Mouse (Mus musculus) gastrocnemius, adult 2 months (tissue): Measurements from ENCODE around the gene Zcchc14. TPM values are rescaled to one million over a fixed set of nuclear protein-coding genes. Genes with fewer than 3 reads are reported as not detected.

ENCODE experiments used
- DNase-seq: peaks from one replicate; pipeline ENCODE4 v3.0.0; 2022
- H3K27ac ChIP-seq: fragments of 200-600 bp; 2 replicates; pipeline ENCODE4 v1.8.1; 2022; ENCODE audit warnings: mild to moderate bottlenecking
- H3K4me3 ChIP-seq: fragments of 200-600 bp; 2 replicates; pipeline ENCODE4 v1.8.1; 2022; ENCODE audit warnings: mild to moderate bottlenecking, moderate library complexity
- CTCF ChIP-seq: fragments of 200-600 bp; IDR thresholded peaks from 2 replicates; pipeline ENCODE4 v1.8.1; 2022; ENCODE audit warnings: antibody characterized with exemption, mild to moderate bottlenecking, moderate library complexity
- intact Hi-C: fragments of 180-260 bp; cut with DNase I; formaldehyde crosslinking; loops from one replicate; pipeline ENCODE4 v1.15.1; 2025
- total RNA-seq, 2 experiments: library from RNA; stranded (reverse); gene quantifications; 2 replicates each; pipeline ENCODE4 v1.2.3; 2021

The Zcchc14 gene
- total RNA-seq, 2 experiments from 2014 or later, result 18.8 to 22.3 TPM

DNA sequence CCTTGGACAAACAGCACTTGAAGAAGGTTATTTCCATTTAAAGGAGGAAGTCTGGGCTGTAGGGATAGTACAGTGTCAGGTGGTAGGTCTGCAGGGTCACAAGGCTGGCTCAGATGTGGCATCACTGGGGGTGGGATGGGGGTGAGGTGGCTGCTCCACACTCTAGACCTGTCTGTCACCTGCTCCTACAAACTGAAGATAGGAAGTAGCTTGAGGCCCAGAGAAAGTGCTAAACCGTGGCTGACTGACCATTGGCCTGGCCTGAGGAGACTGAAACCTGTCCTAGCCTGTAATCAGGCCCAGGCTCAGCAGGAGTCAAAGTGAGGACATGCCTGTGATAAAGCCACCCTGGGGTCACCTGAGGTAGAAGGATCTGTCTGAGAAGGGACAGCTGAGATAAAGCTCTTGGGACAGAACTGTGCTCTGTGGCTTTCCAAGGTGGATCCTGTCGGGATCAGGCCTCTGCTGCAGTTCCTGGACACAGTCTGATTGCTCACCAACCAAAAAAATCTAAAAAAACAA, 63.4 kb downstream of the Zcchc14 start:
- intact Hi-C loops, result no loop called here
- no peak overlapping the region for H3K4me3 ChIP-seq
- peak overlapping the region; percentile 100; the same call in 1 of the 2 replicates for H3K27ac ChIP-seq
- DNase-seq, result no peak
- TF ChIP-seq CTCF, result no peak

DNA sequence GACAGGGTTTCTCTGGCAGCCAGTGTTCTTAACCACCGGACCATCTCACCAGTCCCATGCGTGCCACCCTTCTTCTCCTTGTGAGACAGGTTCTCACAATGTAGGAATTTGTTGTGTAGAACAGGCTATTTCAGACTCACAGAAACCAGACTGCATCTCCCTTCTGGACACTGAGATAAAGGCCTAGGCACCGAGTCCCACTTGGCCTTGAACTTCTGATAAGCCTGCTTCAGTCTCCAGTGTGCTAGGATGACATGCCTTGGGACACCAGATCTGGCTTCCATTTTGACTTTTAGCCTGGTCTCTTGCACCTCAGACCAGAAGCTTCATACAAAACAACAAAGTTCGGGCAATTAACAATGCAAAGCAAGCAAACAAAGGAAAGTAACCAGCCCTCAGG, 64.0 kb downstream of the Zcchc14 start:
- no peak for DNase-seq
- no peak for TF ChIP-seq CTCF
- intact Hi-C loops, result no loop called here
- H3K27ac ChIP-seq, result no peak overlapping the region
- no peak overlapping the region for H3K4me3 ChIP-seq

DNA sequence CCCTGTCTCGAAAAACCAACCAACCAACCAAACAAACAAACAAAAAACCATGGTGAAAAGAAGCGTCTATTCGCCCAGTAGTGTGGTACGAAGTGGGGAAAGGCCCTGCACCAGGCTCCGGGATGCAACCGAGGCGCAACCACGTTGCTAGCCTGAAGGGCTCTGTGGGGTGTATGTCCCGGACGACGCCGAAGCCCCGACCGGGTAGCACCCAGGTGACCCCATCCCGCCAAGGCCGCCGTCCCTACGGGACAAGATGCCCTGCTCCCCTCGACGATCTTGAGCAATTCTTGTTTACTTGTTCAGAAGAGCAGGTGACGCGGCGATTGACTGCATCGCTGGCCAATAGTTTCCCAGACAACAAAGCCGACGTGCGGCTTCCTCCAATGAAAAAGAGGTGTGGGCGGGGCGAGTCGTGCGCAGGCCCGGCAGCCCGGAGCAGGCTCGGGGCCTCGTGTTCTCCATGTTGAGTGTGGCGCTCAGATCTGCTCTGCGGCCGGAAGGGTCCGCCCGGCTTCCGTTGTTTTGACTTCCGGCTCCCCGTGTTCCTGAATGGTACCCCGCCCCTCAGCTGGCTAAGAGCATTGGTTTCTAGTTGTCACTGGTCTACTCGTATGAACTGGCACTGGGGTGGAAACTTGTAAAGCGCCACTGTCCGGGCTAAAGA, 67.4 kb downstream of the Zcchc14 start:
- H3K27ac ChIP-seq, result peak overlapping the region; percentile 99
- TF ChIP-seq CTCF, result no peak
- peak; percentile 100 for DNase-seq
- intact Hi-C loops, result no loop called here
- peak overlapping the region; percentile 88 for H3K4me3 ChIP-seq

DNA sequence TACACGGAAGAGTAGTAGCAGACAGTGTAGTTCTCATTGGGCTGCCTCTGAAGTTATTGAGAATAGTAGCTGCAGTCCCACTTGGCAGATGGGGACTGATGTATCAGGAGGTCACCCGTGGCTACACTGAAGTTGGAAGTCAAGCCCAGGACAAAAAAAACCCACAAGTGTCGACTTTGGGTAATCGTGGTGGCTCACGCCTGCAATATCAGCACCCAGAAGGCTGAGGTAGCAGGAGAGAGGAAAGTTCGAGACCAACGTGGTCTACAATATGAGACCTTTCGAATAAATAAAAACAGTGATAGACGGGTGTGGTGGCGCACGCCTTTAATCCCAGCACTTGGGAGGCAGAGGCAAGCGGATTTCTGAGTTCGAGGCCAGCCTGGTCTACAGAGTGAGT, 68.0 kb downstream of the Zcchc14 start:
- TF ChIP-seq CTCF, result no peak
- peak overlapping the region; percentile 88 for H3K4me3 ChIP-seq
- no peak for DNase-seq
- intact Hi-C loops, result no loop called here
- H3K27ac ChIP-seq, result peak overlapping the region; percentile 99

DNA sequence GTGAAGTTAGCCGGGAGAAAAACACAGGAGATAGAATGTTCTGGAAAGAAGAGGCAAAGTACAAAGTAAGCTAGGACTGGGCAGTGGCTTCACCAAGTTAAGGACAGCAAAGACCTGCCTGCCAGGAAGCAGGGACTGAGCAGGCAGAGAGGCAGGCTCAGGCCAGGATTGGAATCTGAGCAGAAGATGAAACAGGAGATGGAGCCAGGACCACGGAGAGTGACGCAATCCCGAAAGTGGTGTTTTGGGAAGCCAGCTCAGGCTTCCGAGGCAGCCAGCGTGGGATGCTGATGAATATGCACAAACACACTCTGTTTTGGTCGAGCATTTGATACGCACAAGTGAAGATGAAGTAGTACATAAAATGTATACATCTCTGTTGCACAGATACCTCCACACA, 69.0 kb downstream of the Zcchc14 start:
- intact Hi-C loops, result loop anchor here (2.0 kb wide), 1 partner anchor 21 kb away; no protein-coding TSS in a partner anchor
- no peak overlapping the region for H3K4me3 ChIP-seq
- no peak for TF ChIP-seq CTCF
- DNase-seq, result peak; percentile 87
- peak overlapping the region; percentile 99 for H3K27ac ChIP-seq

DNA sequence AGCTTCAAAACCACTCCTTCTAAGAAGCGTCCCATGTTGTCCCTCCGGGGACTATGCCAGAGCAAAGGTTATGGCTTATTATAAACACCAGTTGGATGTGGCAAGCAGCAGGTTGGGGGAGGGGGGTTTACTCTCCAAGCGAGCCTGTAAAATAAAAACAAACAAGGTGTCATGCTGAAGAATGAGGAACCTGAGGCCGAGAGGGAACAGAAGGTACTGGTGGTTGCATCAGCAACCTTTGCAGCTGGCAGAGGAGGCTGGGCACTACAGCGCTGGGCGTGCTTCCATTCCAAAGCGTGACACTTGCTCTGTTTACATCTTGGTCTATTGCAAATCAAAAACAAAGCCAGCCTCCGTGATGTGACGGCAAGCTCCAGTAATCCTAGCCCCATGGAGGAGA, 72.2 kb downstream of the Zcchc14 start:
- DNase-seq, result peak; percentile 70
- no peak for TF ChIP-seq CTCF
- Histone ChIP-seq H3K4me3 (no peak overlapping the region), H3K27ac (peak overlapping the region; percentile 99)
- intact Hi-C loops, result loop anchor here (2.0 kb wide), 1 partner anchor 30 kb away; no protein-coding TSS in a partner anchor

DNA sequence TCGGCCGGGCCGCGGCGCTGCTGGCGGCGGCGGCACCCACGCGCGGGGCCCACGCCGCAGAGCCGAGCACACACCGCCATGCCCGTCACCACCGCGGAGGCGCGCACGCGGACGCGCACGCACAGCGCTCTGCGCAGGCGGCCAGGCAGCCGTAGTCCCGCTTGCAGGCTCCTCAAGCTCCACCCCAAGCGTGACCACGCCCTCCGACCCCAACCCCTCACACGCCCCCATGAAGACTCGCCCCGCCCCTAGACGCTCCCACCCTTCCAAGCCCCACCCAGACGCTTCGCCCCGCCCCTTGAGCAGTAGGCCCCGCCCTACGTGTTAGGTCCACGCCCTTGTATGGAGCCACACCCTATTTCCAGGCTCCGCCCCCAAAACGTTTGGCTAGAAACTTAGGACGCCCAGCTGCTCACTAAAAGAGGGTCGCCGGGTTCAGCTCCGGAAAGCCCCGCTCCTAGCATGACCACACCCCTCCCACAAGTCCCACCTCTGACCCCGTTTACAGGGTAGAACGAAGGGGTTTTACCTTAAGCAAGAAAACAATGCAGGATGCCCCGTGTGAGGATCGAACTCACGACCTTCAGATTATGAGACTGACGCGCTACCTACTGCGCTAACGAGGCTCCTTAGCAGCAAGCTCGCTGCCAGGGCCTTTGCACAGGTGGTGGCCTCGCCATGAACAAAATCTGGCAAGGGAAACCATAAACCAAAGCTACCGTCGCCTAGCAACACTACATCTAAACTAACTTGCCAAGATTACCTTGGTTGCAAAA, 73.8 kb downstream of the Zcchc14 start, which contains the start of gene Fbxo31:
Fbxo31 (minus strand) TSS at position 131 of the 776 bp plus-strand sequence.
- peak; percentile 98 for DNase-seq
- Histone ChIP-seq H3K4me3 (peak within 1 kb of the TSS; percentile 78), H3K27ac (peak within 1 kb of the TSS; percentile 99)
- intact Hi-C loops, result no loop called here
- no peak for TF ChIP-seq CTCF

DNA sequence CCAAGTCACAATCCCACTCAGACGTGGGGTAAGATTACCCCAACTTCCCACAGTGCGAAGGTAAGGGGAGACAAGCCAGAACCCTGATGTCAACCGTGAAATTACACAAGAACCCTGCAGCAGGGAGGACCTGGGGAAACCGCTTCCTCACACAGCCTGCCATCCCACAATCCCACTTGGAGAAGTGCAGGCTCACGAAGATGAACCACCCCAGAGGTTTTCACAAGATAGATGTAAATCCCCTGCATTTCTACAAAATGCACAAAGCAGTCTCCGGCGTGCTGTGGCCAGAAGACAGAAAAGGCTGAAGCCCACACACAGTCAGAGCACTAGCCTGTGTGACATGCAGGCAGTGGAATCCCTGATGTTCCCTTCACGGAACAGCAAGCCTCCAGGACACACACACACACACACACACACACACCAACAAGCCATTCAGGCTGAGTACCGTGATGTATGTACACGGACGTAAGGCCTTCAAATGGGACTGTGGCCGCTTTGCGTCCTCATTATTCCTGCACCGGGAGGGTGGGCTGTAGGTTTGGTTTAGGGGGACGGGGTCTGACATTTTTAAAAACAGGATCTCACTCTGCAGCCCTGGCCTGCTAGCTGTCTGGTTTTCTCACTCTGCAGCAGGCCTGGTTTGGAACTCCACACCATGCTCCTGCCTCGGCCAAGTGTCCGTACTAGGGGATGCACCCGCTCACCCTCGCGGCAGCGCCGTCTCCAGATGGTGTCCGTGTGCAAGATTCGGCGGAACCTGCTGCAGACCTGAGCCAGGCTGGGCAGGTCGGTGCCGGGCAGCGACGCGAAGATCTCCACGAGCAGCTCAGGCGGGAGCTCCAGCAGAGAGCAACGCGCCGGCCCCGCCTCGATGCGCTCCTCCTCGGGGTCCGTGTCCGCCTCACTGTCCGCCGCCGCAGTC, 74.7 kb downstream of the Zcchc14 start:
- intact Hi-C loops, result no loop called here
- H3K4me3 ChIP-seq, result peak overlapping the region; percentile 78
- H3K27ac ChIP-seq, result peak overlapping the region; percentile 99
- TF ChIP-seq CTCF, result no peak
- DNase-seq, result no peak

DNA sequence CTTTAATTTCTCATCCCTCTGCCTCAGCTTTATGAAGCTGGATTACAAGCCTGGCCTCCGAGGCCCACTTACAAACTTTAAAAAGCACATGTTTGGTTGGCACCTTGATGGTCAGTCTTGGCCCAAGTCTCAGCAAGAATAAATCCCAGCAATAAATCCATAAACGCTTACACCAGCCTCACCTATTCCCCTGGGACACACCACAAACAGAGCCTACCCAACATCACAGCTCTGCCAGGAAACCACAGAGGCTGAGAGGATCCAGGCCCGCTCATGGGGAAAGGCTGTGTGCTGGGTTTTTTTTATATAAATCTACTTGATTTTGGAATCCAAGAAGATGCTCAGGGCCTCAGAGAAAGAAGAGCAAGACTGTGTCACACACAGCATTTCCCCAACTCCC, 77.0 kb downstream of the Zcchc14 start:
- intact Hi-C loops, result no loop called here
- no peak for TF ChIP-seq CTCF
- H3K4me3 ChIP-seq, result peak overlapping the region; percentile 24
- no peak for DNase-seq
- H3K27ac ChIP-seq, result peak overlapping the region; percentile 99

DNA sequence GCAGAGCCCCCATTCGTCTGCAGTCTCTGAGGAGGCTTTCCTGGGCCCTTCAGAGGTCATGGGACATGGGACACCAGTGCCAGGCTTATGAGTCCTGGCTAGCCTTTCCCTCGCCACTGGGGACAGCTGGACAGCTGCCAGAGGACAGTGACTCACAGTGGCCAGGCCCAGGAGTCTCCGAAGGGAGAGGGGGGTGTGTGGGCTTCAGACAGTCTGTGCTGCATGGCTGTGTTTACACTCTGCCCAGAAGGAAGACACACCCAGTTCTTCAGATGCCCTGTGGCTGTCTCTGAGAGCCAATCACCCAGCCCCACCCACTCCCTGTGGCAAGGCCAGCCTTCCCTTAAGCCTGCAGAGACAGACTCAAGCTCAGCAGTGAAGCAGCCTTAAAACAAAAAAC, 79.4 kb downstream of the Zcchc14 start:
- intact Hi-C loops, result no loop called here
- H3K27ac ChIP-seq, result peak overlapping the region; percentile 99
- peak; percentile 91 for DNase-seq
- H3K4me3 ChIP-seq, result peak overlapping the region; percentile 26; the same call in 1 of the 2 replicates
- TF ChIP-seq CTCF, result 0 out of 2 replicates have a peak, but pooled peaks have one; percentile 6

DNA sequence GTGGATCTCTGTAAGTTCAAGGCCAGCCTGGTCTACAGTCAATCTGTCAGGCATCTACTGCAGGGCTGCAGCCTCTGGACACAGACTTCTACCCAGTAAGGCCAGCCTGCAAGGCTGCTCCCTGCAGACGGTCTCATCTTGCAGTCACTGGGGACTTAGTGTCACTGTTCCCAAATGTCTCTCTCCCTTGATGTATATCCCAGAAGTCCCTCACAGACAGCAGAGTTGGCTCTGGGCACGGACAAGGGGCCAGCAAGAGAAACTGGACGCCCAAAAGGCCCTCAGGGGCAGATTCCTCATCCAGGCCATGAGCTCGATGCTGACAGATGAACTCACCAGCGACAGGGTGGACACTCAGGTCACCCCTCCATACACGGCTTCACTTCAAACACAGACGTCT, 80.6 kb downstream of the Zcchc14 start:
- TF ChIP-seq CTCF, result no peak
- peak overlapping the region; percentile 99 for H3K27ac ChIP-seq
- DNase-seq, result peak; percentile 75
- intact Hi-C loops, result no loop called here
- no peak overlapping the region for H3K4me3 ChIP-seq

DNA sequence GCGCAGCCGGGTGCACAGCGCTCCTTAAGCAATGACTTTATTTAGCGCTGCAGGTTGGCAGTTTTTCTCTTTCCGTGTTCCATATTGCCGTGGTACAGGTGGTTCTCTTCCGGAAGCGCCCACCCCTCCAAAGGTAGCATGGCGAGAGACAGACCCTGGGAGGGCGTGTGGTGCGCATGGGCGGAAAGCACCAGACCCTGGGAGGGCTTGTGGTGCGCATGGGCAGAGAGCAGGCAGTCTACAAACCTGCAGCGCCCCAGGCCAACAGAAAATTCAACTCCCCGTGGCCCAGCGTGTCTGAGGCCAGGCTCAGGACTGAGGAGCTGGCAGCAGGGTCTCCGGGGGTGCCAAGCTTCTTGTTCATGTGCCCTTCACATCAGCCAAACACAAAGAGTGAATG, 81.9 kb downstream of the Zcchc14 start:
- no peak for DNase-seq
- Histone ChIP-seq H3K4me3 (peak overlapping the region; percentile 56), H3K27ac (peak overlapping the region; percentile 99)
- intact Hi-C loops, result no loop called here
- TF ChIP-seq CTCF, result no peak
